Mouse (Mus musculus) left cerebral cortex, adult 18-20 months (tissue): ENCODE data around the gene Sytl1. TPM values are rescaled to one million over a fixed set of nuclear protein-coding genes. Genes with fewer than 3 reads are reported as not detected.

Experiments used
- DNase-seq, 2 experiments: peaks; one replicate each; pipeline ENCODE4 v3.0.0; 2021 to 2022; ENCODE audit warnings: low spot score in 2 of 2, mixed read lengths in 1 of 2
- long read RNA-seq, 2 experiments: library from polyadenylated mRNA; stranded (forward); transcript quantifications; one replicate each; pipeline ENCODE4 v2.0.0; 2021
- total RNA-seq, 2 experiments: library from RNA; stranded (reverse); gene quantifications; 2 replicates each; pipeline ENCODE4 v1.2.3; 2021

Gene Sytl1
- 1 to 10 TPM; 6.7 to 7.3 TPM for total RNA-seq
- long read RNA-seq, experiment 1, partial matches to known transcripts = 0 of 8 reads
- long read RNA-seq, experiment 1, other reads (novel, unspliced or antisense) = 5 of 8 reads
- long read RNA-seq, experiment 2, partial matches to known transcripts = 0 of 3 reads
- long read RNA-seq, experiment 2, other reads (novel, unspliced or antisense) = 0 of 3 reads

- DNase-seq = no peak
Measured at GRCm38 (mm10) chr4:133262882-133263281, at the start of gene Sytl1. TSS of gene Sytl1 (minus strand) at chr4:133263113.

- peak; percentile 90 to 96 for DNase-seq
Measured at GRCm38 (mm10) chr4:133309948-133310347, 47.0 kb upstream of the Sytl1 start.

GRCm38 (mm10) chr4:133307331-133307730 lies 44.4 kb upstream of the Sytl1 start:
- peak; percentile 56 to 66 for DNase-seq

GRCm38 (mm10) chr4:133305825-133306224 lies 42.9 kb upstream of the Sytl1 start:
- no peak for DNase-seq

- no peak for DNase-seq
Measured at GRCm38 (mm10) chr4:133304770-133305169, 41.9 kb upstream of the Sytl1 start.

- DNase-seq = no peak
Measured at GRCm38 (mm10) chr4:133302668-133303067, 39.8 kb upstream of the Sytl1 start.

GRCm38 (mm10) chr4:133301802-133302201 lies 38.9 kb upstream of the Sytl1 start:
- DNase-seq = peak; percentile 81 to 82

GRCm38 (mm10) chr4:133300421-133300820 lies 37.5 kb upstream of the Sytl1 start:
- DNase-seq = no peak

GRCm38 (mm10) chr4:133299701-133300100 lies 36.8 kb upstream of the Sytl1 start:
- DNase-seq = peak; percentile 61 to 83

- peak; percentile 82 to 91 for DNase-seq
Measured at GRCm38 (mm10) chr4:133298516-133299365, 35.8 kb upstream of the Sytl1 start.

GRCm38 (mm10) chr4:133297801-133298238 lies 34.9 kb upstream of the Sytl1 start:
- DNase-seq = peak; percentile 84

- DNase-seq = no peak
Measured at GRCm38 (mm10) chr4:133297360-133297759, 34.4 kb upstream of the Sytl1 start.

GRCm38 (mm10) chr4:133294084-133294483 lies 31.2 kb upstream of the Sytl1 start:
- no peak for DNase-seq

GRCm38 (mm10) chr4:133292901-133293843 lies 30.3 kb upstream of the Sytl1 start:
- DNase-seq = no peak

- DNase-seq = no peak
Measured at GRCm38 (mm10) chr4:133292405-133292804, 29.5 kb upstream of the Sytl1 start.

GRCm38 (mm10) chr4:133291255-133291654 lies 28.3 kb upstream of the Sytl1 start:
- no peak for DNase-seq

- DNase-seq = no peak
Measured at GRCm38 (mm10) chr4:133286476-133287077, 23.7 kb upstream of the Sytl1 start.

GRCm38 (mm10) chr4:133285950-133286349 lies 23.0 kb upstream of the Sytl1 start:
- no peak for DNase-seq

GRCm38 (mm10) chr4:133285299-133285698 lies 22.4 kb upstream of the Sytl1 start:
- no peak for DNase-seq

- no peak for DNase-seq
Measured at GRCm38 (mm10) chr4:133282656-133283055, 19.7 kb upstream of the Sytl1 start.

- no peak for DNase-seq
Measured at GRCm38 (mm10) chr4:133281951-133282481, 19.1 kb upstream of the Sytl1 start.
